Mouse (Mus musculus): ENCODE results near the gene Gm4894. TPM values are rescaled to one million over a fixed set of nuclear protein-coding genes. Genes with fewer than 3 reads are reported as not detected.
A peak's percentile ranks its signal among the peaks of the same experiment; 100 is the strongest.

The Gm4894 gene
- not detected for total RNA-seq (2021)

DNA sequence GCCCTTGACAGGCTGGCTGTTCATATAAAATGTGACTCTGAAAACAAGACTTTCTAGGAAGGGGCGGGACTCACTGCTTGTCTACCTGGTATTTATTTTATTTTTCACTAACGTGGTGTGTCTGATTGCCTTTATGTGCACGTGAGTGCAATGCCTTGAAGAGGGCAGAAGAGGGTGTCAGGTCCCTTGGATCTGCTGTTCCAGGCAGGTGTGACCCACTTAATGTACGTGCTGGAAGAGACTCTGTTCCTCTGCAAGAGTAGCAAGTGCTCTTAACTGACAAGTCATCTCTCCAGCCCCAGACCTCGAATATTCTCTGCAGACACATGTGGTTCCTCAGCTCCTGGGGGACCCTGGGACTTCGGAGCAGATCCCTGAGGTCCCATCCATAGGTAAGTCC lies at the start of gene Gm4894:
Gene Gm4894, plus strand, starts transcription at position 301 of the 400 bp plus-strand sequence.
- intact Hi-C loops (cut with DNase I): no loop called here
- DNase-seq (ENCODE audit: extremely low spot score in 1 of 2, low spot score in 2 of 2): no peak

DNA sequence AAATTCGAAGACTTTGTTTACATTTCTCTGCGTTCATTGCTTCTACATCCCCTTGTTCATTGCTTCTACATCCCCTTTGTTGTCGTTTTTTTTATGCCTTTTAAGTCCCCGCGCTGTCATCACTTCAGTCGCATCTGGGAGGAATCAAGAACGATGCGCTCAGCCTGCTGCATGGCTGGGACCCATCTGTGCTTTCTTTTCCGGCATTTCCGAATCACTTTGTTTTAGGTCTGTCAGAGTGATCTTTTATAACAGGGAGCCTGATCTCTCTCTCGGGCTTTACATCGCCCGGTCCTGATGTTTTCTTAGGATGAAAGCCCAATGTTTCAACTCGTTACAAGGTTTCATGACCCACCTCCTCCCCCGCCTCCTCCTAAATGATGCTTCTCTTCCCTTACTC lies 44.0 kb upstream of the Gm4894 start:
- DNase-seq (ENCODE audit: extremely low spot score in 1 of 2, low spot score in 2 of 2): no peak
- intact Hi-C loops (cut with DNase I): no loop called here

DNA sequence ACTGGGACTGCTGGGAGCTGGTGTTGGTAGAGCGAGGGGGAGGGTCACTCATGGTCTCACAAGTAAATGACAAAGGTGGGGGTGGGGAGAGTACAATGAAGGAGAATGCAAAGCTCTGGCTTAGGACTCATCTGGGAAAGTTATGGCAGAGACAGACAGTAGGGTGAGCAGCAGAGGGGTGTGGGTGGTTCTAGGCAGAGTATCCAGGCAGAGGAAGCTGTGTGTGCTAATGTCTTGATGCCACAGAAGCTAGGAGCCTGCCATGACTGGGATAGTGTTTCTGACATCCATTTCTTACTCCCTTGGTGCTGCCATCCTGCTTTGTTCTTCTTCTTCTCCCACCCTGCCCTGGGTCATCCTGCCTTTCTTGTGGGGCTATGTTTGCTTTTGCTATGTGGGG lies 38.8 kb upstream of the Gm4894 start:
- intact Hi-C loops (cut with DNase I): no loop called here
- DNase-seq (ENCODE audit: extremely low spot score in 1 of 2, low spot score in 2 of 2): no peak

DNA sequence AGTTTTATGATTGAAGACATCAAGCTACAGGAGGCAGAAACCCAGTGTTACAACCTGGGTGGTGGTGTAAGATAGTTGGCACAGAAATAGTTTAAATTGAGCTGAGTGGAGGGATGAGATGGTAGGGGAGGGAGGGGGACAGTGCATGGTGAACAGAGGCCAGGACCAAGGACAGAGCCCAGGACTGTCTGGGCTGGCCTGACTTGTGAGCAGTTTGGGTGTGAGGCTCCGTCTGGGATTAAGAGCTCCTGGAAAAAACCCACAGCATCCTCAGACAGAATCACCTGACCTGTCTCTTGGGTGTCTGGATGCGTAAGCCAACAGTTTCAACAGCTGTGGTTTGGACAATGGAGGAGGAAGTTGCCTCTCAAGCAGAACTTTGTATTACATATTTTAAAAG lies 35.6 kb upstream of the Gm4894 start:
- no peak for DNase-seq (ENCODE audit: extremely low spot score in 1 of 2, low spot score in 2 of 2)
- intact Hi-C loops (cut with DNase I): no loop called here

DNA sequence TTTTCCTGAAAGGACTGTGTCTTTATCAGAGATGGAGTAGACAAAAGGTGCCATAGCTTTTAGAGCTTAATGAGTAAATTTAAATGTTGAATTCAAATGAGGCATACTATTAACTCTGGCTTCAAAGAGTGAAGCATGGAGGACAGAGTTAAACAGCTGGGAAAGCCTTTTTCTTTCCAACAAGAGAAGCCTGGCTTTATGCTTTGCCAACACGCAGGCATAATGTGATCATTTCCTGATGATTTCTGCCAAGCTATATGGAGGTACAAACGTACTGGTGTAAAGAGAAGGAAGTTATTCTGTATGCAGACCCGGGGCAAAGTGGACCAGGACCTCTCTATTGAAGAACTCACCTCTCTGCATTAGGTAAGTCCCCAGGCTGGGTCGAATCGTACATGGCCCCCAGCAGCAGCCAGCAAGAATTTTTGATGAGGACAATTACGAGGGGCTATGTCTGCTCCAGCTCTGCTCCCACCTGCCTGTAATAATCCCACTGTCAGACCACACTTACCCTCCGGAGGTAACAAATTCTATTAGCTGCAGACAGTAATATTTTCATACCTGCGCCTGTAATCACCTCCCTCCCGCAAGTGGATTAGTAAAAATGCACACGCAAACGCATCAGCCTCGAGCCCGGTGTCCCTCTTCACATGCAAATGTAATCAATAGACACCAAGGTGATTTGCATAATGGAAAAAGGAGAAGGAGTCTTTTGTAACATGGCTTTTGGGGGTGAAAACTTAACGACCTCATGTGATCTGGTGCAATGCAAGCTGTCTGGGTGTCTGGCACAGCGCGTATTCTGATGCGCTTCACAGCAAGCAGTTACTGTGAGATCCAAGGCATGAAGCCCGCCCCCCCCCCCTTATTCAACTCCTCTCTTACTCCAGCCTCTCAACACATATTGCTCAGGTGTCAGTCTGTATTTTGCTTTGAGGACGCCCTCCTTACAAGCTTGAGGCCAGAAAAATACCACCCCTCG lies 32.4 kb upstream of the Gm4894 start:
- intact Hi-C loops (cut with DNase I): no loop called here

DNA sequence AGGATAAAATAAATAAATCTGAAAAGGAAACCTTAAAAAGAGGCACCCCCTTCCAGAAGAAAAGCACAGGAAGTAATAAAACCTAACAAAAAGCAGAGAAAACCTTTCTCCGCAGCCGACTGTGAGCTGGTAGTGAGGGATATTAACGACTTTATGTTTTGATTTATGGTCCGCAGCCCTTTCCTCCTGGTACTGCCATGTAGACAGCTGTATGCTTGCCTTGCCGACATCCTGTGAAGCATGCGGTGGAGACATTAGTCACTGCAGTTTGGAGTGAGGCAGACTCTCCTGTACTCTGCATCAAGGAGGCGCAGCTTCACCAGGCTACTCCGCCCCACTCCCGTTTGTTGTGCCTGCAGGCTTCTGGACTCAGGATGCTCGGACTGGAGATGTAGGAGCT lies 25.8 kb upstream of the Gm4894 start:
- DNase-seq (ENCODE audit: extremely low spot score in 1 of 2, low spot score in 2 of 2): no peak
- intact Hi-C loops (cut with DNase I): no loop called here

More for the DNA sequence above, 32.4 kb upstream of the Gm4894 start:
- no peak for DNase-seq (ENCODE audit: extremely low spot score in 1 of 2, low spot score in 2 of 2)

DNA sequence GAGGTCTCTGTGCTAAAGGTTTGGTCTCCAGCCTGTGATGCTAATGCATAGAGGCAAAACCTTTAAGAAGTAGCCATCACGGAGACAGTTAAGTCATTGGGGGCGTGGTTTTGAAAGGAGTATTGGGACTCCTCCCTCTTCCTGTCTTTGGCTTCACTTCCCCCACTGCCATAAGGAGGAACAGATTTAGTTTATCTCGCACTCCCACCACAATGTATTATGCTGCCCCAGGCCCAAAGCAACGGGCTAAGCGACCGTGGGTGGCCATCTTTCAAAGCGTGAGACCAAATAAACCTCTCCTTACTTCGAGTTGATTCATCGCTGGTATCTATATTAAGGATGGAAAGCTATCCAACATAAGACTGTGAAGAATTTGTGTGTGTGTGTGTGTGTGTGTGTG lies 22.9 kb upstream of the Gm4894 start:
- DNase-seq (ENCODE audit: extremely low spot score in 1 of 2, low spot score in 2 of 2): no peak
- intact Hi-C loops (cut with DNase I): no loop called here

DNA sequence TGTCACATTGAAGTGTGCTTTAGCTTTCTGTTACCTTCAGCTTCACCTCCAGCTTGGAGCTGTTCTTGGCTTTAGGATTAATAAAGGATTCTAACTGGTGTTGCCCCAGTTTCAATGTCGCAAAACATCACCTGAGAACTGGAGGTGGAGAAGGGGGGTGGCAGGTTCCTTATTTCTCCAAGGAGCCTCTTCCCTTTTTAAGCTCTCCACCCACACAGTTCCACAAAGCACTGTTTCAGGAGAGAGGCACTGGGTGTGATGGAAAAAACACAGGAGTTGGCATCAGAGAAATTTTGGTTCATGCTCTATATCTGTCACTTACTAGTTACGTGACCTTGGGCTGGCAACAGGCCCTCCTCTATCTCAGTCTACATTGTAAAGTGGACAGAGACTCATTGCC lies 21.3 kb upstream of the Gm4894 start:
- DNase-seq (ENCODE audit: extremely low spot score in 1 of 2, low spot score in 2 of 2): no peak
- intact Hi-C loops (cut with DNase I): no loop called here

DNA sequence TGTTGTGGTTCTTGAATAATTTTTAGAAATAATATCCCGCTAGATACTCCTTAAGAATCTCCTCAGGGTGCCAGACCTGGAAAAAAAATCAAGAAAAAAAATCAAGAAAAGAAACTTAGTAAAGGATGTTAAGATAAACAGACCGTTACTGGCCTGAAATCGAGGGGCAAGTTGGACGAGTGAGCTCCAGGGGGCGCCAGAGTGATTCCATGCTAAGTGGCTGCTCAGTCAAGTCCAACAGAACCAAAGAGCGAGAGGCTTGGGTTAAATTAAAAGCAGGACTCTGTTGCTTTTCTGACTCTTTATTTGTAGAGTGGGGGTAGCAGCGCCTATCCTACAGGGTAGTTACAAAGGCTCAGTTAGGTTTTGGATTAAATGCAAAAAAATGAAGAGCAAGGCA lies 3.5 kb upstream of the Gm4894 start:
- intact Hi-C loops (cut with DNase I): loop anchor here (5.0 to 10.0 kb wide), 2 partner anchors 162 to 240 kb away; partner anchors contain the start of genes Tmprss5 and Ttc12
- DNase-seq (ENCODE audit: extremely low spot score in 1 of 2, low spot score in 2 of 2): peak; percentile 15 to 66

DNA sequence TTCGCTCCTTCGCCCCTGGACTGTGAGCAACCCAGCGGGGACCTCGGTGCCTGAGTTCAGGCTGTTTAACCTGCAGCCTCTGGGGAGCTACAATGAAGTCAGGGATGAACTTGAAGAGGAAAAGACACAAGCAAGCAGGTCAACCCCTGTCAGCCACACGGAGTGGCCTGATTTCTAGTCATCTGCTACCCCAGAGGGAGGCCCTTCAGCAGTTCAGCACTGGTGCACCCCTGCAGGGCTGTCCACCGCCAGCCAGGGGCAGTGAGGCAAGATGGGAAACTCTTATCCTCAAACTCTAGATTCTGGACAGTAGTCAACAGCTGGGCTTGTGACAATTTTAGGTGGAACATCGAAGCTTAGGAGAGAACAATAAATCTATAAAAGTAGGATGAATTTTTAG lies 18.6 kb downstream of the Gm4894 start:
- intact Hi-C loops (cut with DNase I): no loop called here
- DNase-seq (ENCODE audit: extremely low spot score in 1 of 2, low spot score in 2 of 2): no peak

DNA sequence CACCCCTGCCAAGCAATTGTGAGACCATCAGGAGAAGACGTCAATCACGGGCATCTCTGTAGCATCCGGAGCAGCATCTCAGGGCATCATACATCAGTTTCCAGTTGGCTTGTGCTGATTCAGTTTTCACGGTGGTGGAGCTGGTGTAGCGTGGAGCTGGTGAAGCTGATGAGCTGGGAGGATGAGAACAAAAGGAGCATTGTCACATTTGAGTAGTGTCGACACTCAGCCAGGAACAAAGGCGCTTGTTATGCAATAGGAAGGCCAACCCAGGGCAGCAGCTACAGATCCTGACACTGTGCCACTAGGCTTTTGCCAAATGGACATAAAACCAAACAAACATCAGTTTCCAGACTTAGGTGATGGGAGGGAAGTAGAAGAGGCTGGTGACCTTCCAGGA lies 23.2 kb downstream of the Gm4894 start:
- no peak for DNase-seq (ENCODE audit: extremely low spot score in 1 of 2, low spot score in 2 of 2)
- intact Hi-C loops (cut with DNase I): no loop called here

DNA sequence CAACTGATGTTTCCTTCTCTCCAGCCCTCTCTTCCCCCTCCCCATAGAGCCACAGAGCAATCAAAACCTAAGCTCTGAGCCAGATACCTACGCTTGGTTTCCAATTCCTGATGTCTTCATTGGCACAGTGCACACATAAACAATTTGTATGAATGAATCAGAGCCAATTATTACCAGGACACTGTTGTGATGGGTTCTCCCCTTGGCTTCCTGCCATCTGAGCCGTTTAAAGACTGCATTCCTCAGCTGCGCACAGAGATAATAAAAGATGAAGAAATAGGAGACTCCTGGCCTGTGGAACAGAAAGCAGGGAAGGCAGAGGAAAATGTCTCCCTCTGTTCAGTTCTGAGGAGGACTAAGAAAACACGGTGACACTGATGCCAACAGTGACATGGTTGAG lies 25.6 kb downstream of the Gm4894 start:
- DNase-seq (ENCODE audit: extremely low spot score in 1 of 2, low spot score in 2 of 2): peak; percentile 6 to 24
- intact Hi-C loops (cut with DNase I): no loop called here

DNA sequence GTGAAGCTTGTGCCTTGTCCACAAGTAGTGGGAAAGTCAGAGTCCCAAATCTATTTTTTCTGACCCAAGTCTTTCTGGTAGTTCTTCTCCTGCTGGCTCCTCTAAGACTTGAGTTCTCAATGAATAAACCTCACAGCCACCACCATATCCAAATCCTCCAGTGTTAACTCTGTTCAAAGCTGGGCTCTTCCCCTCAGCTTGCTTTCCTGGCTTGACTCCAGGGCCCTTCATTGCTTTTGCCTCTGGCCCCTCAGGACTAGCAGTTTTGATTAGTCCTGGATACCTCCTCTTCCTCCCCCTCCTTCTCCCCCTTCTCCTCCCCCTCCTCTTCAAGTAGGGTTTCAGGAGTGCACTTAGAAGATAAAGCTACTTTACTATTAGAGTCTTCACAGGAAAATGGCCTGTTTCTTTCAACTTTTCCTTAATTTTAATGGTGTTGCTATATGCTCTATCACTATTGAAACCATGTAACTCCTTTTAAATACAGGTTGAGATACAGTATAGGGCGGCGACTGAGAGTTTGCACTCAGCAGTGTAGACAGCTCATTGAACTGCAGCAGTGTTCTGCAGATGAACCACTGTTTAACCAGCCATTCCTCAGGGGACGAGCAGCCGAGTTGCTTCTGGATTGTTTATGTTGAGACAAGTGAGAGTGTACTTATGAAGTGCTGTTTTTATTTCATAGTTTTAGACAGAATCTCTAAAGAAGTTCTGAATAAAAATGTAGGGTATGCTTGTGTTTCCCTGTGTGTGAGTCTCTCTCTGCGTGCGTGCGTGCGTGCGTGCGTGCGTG lies 26.4 kb downstream of the Gm4894 start:
- intact Hi-C loops (cut with DNase I): no loop called here
- no peak for DNase-seq (ENCODE audit: extremely low spot score in 1 of 2, low spot score in 2 of 2)

DNA sequence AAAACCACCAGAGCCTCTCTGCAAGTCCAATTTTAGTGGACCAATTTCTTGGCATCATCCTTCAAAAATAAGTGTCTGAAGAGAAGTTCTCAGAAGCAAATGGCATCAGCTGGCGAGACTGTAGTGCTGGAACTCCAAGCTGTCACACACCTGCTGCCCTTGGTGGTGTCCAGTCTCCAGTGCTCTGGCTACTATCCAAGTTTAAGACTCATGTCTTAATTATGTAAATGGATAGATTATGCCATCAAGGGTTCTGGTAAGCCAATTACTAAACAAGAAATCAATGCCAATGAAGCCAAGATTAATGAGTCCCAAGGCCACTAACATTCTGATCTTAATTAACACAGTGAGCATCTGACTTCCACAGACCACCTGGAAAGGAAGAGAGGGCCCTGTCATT lies 44.8 kb downstream of the Gm4894 start:
- DNase-seq (ENCODE audit: extremely low spot score in 1 of 2, low spot score in 2 of 2): no peak
- intact Hi-C loops (cut with DNase I): no loop called here

DNA sequence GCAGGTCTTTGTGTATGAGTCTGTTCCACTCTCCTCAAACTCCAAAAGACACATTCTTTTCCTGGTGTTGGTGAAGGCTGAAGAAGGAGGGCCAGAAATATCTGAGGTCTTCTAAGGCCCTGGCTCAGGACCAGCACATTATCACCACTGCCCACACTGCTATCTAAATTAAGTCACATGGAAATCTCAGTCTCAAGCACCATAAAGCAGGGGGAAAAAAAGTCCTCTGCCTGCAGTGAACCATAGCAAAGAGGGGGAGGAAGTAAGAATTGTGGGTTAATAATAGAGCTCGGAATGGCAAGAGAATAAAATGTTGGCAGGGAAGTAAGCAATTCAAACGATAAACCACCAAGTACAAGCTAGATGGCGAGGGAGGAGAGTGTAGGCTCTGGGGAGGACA lies 57.2 kb downstream of the Gm4894 start:
- no peak for DNase-seq (ENCODE audit: extremely low spot score in 1 of 2, low spot score in 2 of 2)
- intact Hi-C loops (cut with DNase I): no loop called here

DNA sequence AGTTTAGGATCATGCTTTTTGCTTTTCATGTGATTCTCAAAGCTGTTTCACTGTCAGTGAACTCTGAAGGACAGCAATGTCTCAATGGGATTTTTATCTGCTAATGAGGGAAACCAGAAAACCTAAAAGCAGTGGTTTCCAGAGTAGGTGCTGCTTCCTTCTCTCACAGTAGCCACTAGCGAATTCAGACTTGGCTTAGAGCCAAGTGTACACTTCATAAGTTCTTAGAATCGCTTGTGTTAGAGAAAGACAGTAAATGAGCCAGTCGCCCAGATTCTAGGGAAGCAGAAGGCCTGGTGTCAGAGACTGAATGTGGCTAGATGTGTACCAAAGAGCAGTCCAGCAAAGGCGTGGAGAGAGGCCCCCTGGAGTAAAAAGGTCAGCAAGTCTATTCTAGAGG lies 60.5 kb downstream of the Gm4894 start:
- no peak for DNase-seq (ENCODE audit: extremely low spot score in 1 of 2, low spot score in 2 of 2)
- intact Hi-C loops (cut with DNase I): no loop called here

DNA sequence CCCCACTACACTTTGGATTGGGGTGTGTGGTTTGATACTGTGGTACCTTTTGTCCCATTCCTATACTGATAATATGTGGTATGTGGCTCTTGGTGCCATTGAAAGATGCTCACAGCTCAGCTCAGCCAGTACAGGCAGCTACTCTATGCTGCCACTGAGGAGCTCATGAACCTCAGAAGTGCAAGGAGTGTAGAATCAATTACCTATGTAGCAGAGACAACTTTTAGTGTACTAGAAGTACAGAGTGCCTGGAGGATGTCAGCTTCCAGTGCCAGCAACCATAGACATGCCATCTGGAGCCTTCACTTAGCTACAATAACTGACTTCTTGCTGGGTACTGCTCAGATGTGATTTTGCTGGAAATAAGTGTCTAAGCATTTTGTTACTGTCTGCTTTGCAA lies 68.3 kb downstream of the Gm4894 start:
- DNase-seq (ENCODE audit: extremely low spot score in 1 of 2, low spot score in 2 of 2): no peak
- intact Hi-C loops (cut with DNase I): no loop called here
